Mouse (Mus musculus): ENCODE data around the gene Ddx11. TPM values are rescaled to one million over a fixed set of nuclear protein-coding genes. Genes with fewer than 3 reads are reported as not detected.

Ddx11 gene
- total and polyA plus RNA-seq, 3 experiments = 26.9 to 32.7 TPM; not detected in 1

GRCm38 (mm10) chr17:66075827-66076173, 47.5 kb upstream of the Ddx11 start (continued):
- no peak for TF ChIP-seq NELFE (IDR thresholded peaks at IDR 0.05; ENCODE audit: low read depth, low read length)

GRCm38 (mm10) chr17:66076174-66076927, 47.0 kb upstream of the Ddx11 start:
- peak overlapping the region; percentile 81 for H3K9ac ChIP-seq (ENCODE audit: control insufficient read depth, low read depth, low read length, poor library complexity, severe bottlenecking)
- DNase-seq (ENCODE audit: low read depth, low spot score) = no peak
- H3K9me3 ChIP-seq (replicated peaks; ENCODE audit: insufficient read depth, low read length) = no peaks in the 10 kb centered on the region
- H3K27ac ChIP-seq (ENCODE audit: control insufficient read depth, low read depth, low read length) = peak overlapping the region; percentile 63
- peaks cover 14 to 25% of the 10 kb centered on the region in 2 experiments for H3K4me1 ChIP-seq (ENCODE audit: control insufficient read depth in 1 of 2, insufficient read depth in 2 of 2, low read length in 2 of 2)
- peak overlapping the region; percentile 95 to 98 for H3K4me3 ChIP-seq (ENCODE audit: control insufficient read depth in 1 of 2, insufficient read depth in 1 of 2, low read depth in 2 of 2, low read length in 2 of 2)
- H3K79me2 ChIP-seq (ENCODE audit: control insufficient read depth, insufficient read depth, low read length, poor library complexity) = peaks cover 41% of the 10 kb centered on the region
- peaks cover 18 to 47% of the 10 kb centered on the region in 2 experiments for H3K36me3 ChIP-seq (ENCODE audit: control insufficient read depth in 1 of 2, insufficient read depth in 2 of 2, low read length in 2 of 2)
- H3K27me3 ChIP-seq (ENCODE audit: control insufficient read depth in 1 of 2, insufficient read depth in 2 of 2, low read length in 2 of 2) = no peaks in the 10 kb centered on the region
- TF ChIP-seq E2F4 (IDR thresholded peaks at IDR 0.05; ENCODE audit: borderline replicate concordance, low read depth, low read length) (no peak), CHD1 (IDR thresholded peaks at IDR 0.05; ENCODE audit: low read depth, low read length) (no peak), UBTF (IDR thresholded peaks at IDR 0.05; ENCODE audit: borderline replicate concordance, insufficient read depth, low read depth, low read length) (0 out of 2 replicates have a peak, but pooled peaks have one; percentile 12), SIN3A (IDR thresholded peaks at IDR 0.05; ENCODE audit: low read length) (0 out of 2 replicates have a peak, but pooled peaks have one; percentile 3), JUND (IDR thresholded peaks at IDR 0.05; ENCODE audit: low read depth, low read length) (no peak), TCF12 (IDR thresholded peaks at IDR 0.05; ENCODE audit: low read depth, low read length) (no peak), ZMIZ1 (IDR thresholded peaks at IDR 0.05; ENCODE audit: low read depth, low read length) (no peak)

GRCm38 (mm10) chr17:66076934-66077333, 46.4 kb upstream of the Ddx11 start, which contains the start of gene Ankrd12:
TSS of gene Ankrd12 (minus strand) at chr17:66077089.
- peak; percentile 96 for DNase-seq (ENCODE audit: low read depth, low spot score)
- peaks cover 18 to 47% of the 10 kb centered on the region in 2 experiments for H3K36me3 ChIP-seq (ENCODE audit: control insufficient read depth in 1 of 2, insufficient read depth in 2 of 2, low read length in 2 of 2)
- peak within 1 kb of the TSS; percentile 95 to 98 for H3K4me3 ChIP-seq (ENCODE audit: control insufficient read depth in 1 of 2, insufficient read depth in 1 of 2, low read depth in 2 of 2, low read length in 2 of 2)
- peak within 1 kb of the TSS; percentile 75 for H3K27ac ChIP-seq (ENCODE audit: control insufficient read depth, low read depth, low read length)
- no peaks in the 10 kb centered on the region for H3K9me3 ChIP-seq (replicated peaks; ENCODE audit: insufficient read depth, low read length)
- peaks cover 9 to 19% of the 10 kb centered on the region in 2 experiments for H3K4me1 ChIP-seq (ENCODE audit: control insufficient read depth in 1 of 2, insufficient read depth in 2 of 2, low read length in 2 of 2)
- peak within 1 kb of the TSS; percentile 86 for H3K9ac ChIP-seq (ENCODE audit: control insufficient read depth, low read depth, low read length, poor library complexity, severe bottlenecking)
- H3K27me3 ChIP-seq (ENCODE audit: control insufficient read depth in 1 of 2, insufficient read depth in 2 of 2, low read length in 2 of 2) = no peaks in the 10 kb centered on the region
- peaks cover 35% of the 10 kb centered on the region for H3K79me2 ChIP-seq (ENCODE audit: control insufficient read depth, insufficient read depth, low read length, poor library complexity)
- peak; percentile 58 for TF ChIP-seq TCF12 (IDR thresholded peaks at IDR 0.05; ENCODE audit: low read depth, low read length)
- no peak for TF ChIP-seq MEF2A (IDR thresholded peaks at IDR 0.05; ENCODE audit: extremely low read depth, insufficient replicate concordance, low read depth, low read length, poor library complexity, severe bottlenecking)
- peak; percentile 98 for TF ChIP-seq USF1 (IDR thresholded peaks at IDR 0.05; ENCODE audit: low read depth, low read length)
- no peak for TF ChIP-seq RCOR1 (IDR thresholded peaks at IDR 0.05; ENCODE audit: low read depth, low read length)
- no peak for TF ChIP-seq CTCF (IDR thresholded peaks at IDR 0.05 in 2 of 3, conservative IDR thresholded peaks at IDR 0.05 in 1 of 3; ENCODE audit: control insufficient read depth in 1 of 3, insufficient read depth in 1 of 3, low read depth in 2 of 3, low read length in 3 of 3, poor library complexity in 1 of 3, severe bottlenecking in 1 of 3)
- peak; percentile 88; the same call in 1 of the 2 replicates for TF ChIP-seq MXI1 (IDR thresholded peaks at IDR 0.05; ENCODE audit: low read depth, low read length)
- no peak for TF ChIP-seq CHD1 (IDR thresholded peaks at IDR 0.05; ENCODE audit: low read depth, low read length)
- TF ChIP-seq SIN3A (IDR thresholded peaks at IDR 0.05; ENCODE audit: low read length) = peak; percentile 68
- no peak for TF ChIP-seq CHD2 (IDR thresholded peaks at IDR 0.05; ENCODE audit: low read length)
- TF ChIP-seq HCFC1 (IDR thresholded peaks at IDR 0.05; ENCODE audit: low read depth, low read length) = peak; percentile 74
- peak; percentile 85; the same call in 1 of the 2 replicates for TF ChIP-seq MAZ (IDR thresholded peaks at IDR 0.05; ENCODE audit: low read depth, low read length)
- TF ChIP-seq BHLHE40 (IDR thresholded peaks at IDR 0.05; ENCODE audit: borderline replicate concordance, low read depth, low read length) = peak; percentile 98
- TF ChIP-seq KAT2A (conservative IDR thresholded peaks at IDR 0.05; ENCODE audit: low read depth, low read length) = no peak; the same call in 1 of the 2 replicates
- TF ChIP-seq POLR2A (IDR thresholded peaks at IDR 0.05; ENCODE audit: control insufficient read depth in 1 of 2, insufficient read depth in 1 of 2, low read depth in 1 of 2, low read length in 2 of 2, poor library complexity in 1 of 2) = peak; percentile 72 to 91
- peak; percentile 59; the same call in 1 of the 2 replicates for TF ChIP-seq ETS1 (IDR thresholded peaks at IDR 0.05; ENCODE audit: low read depth, low read length)
- no peak for TF ChIP-seq NRF1 (IDR thresholded peaks at IDR 0.05; ENCODE audit: insufficient read depth, low read depth, low read length, poor library complexity, severe bottlenecking)
- TF ChIP-seq TAL1 (IDR thresholded peaks at IDR 0.05; ENCODE audit: low read length) = no peak
- peak; percentile 53; the same call in 1 of the 2 replicates for TF ChIP-seq POLR2AphosphoS2 (IDR thresholded peaks at IDR 0.05; ENCODE audit: low read length)
- peak; percentile 99 for TF ChIP-seq MAX (IDR thresholded peaks at IDR 0.05; ENCODE audit: low read length)
- no peak for TF ChIP-seq RAD21 (IDR thresholded peaks at IDR 0.05; ENCODE audit: low read depth, low read length)
- 0 out of 2 replicates have a peak, but pooled peaks have one; percentile 23 for TF ChIP-seq MYB (IDR thresholded peaks at IDR 0.05; ENCODE audit: low read depth, low read length)
- TF ChIP-seq GABPA (IDR thresholded peaks at IDR 0.05; ENCODE audit: low read depth, low read length) = no peak
- peak; percentile 70; the same call in 1 of the 2 replicates for TF ChIP-seq ZMIZ1 (IDR thresholded peaks at IDR 0.05; ENCODE audit: low read depth, low read length)
